Mouse (Mus musculus): ENCODE results near the gene Kcng4. TPM values are rescaled to one million over a fixed set of nuclear protein-coding genes. Genes with fewer than 3 reads are reported as not detected.

The Kcng4 gene
- polyA plus RNA-seq, 1 experiment from 2014 or later, result 0.07 TPM

GRCm38 (mm10) chr8:119590348-119590747 lies 45.1 kb downstream of the Kcng4 start:
- H3K27me3 ChIP-seq (ENCODE audit: control insufficient read depth, insufficient read depth, low read length), result no peaks in the 10 kb centered on the region
- H3K4me1 ChIP-seq (replicated peaks; ENCODE audit: control insufficient read depth, insufficient read depth, low read length), result no peaks in the 10 kb centered on the region
- 86% methylated on average over 14 of the region's 14 CpGs for whole genome bisulfite sequencing
- H3K4me2 ChIP-seq (ENCODE audit: low read depth, low read length, severe bottlenecking), result no peak overlapping the region
- H3K27ac ChIP-seq (ENCODE audit: low read depth, low read length), result no peak overlapping the region
- no peak overlapping the region for H3K9ac ChIP-seq (ENCODE audit: low read length)
- ATAC-seq (replicated peaks; ENCODE audit: low FRiP score), result no peak
- H3K36me3 ChIP-seq (ENCODE audit: control insufficient read depth, insufficient read depth, low read length), result no peaks in the 10 kb centered on the region
- no peak for DNase-seq (ENCODE audit: low spot score)
- H3K9me3 ChIP-seq (ENCODE audit: control insufficient read depth, low read length), result no peaks in the 10 kb centered on the region
- no peak overlapping the region for H3K4me3 ChIP-seq (ENCODE audit: low read depth, low read length)

- Histone ChIP-seq H3K36me3 (ENCODE audit: control insufficient read depth, insufficient read depth, low read length) (no peaks in the 10 kb centered on the region), H3K4me3 (ENCODE audit: low read depth, low read length) (no peak overlapping the region), H3K9ac (ENCODE audit: low read length) (no peak overlapping the region), H3K9me3 (ENCODE audit: control insufficient read depth, low read length) (no peaks in the 10 kb centered on the region), H3K4me1 (replicated peaks; ENCODE audit: control insufficient read depth, insufficient read depth, low read length) (no peaks in the 10 kb centered on the region), H3K27me3 (ENCODE audit: control insufficient read depth, insufficient read depth, low read length) (no peaks in the 10 kb centered on the region), H3K4me2 (ENCODE audit: low read depth, low read length, severe bottlenecking) (no peak overlapping the region), H3K27ac (ENCODE audit: low read depth, low read length) (no peak overlapping the region)
- 36% methylated on average over 10 of the region's 10 CpGs for WGBS
- no peak for DNase-seq (ENCODE audit: low spot score)
- no peak for ATAC-seq (replicated peaks; ENCODE audit: low FRiP score)
Measured at GRCm38 (mm10) chr8:119588844-119589243, 46.6 kb downstream of the Kcng4 start.

- Histone ChIP-seq H3K9me3 (ENCODE audit: control insufficient read depth, low read length) (no peaks in the 10 kb centered on the region), H3K4me1 (replicated peaks; ENCODE audit: control insufficient read depth, insufficient read depth, low read length) (no peaks in the 10 kb centered on the region), H3K4me3 (ENCODE audit: low read depth, low read length) (no peak overlapping the region), H3K27me3 (ENCODE audit: control insufficient read depth, insufficient read depth, low read length) (no peaks in the 10 kb centered on the region), H3K36me3 (ENCODE audit: control insufficient read depth, insufficient read depth, low read length) (no peaks in the 10 kb centered on the region), H3K27ac (ENCODE audit: low read depth, low read length) (no peak overlapping the region), H3K9ac (ENCODE audit: low read length) (no peak overlapping the region), H3K4me2 (ENCODE audit: low read depth, low read length, severe bottlenecking) (no peak overlapping the region)
- no peak for DNase-seq (ENCODE audit: low spot score)
- 76% methylated on average over 4 of the region's 4 CpGs for WGBS
- no peak for ATAC-seq (replicated peaks; ENCODE audit: low FRiP score)
Measured at GRCm38 (mm10) chr8:119588321-119588720, 47.2 kb downstream of the Kcng4 start.

GRCm38 (mm10) chr8:119585901-119586300 lies 49.6 kb downstream of the Kcng4 start:
- Histone ChIP-seq H3K9me3 (ENCODE audit: control insufficient read depth, low read length) (no peaks in the 10 kb centered on the region), H3K4me3 (ENCODE audit: low read depth, low read length) (peak overlapping the region; percentile 22), H3K27ac (ENCODE audit: low read depth, low read length) (no peak overlapping the region), H3K4me2 (ENCODE audit: low read depth, low read length, severe bottlenecking) (peak overlapping the region; percentile 42), H3K36me3 (ENCODE audit: control insufficient read depth, insufficient read depth, low read length) (no peaks in the 10 kb centered on the region), H3K27me3 (ENCODE audit: control insufficient read depth, insufficient read depth, low read length) (no peaks in the 10 kb centered on the region), H3K9ac (ENCODE audit: low read length) (peak overlapping the region; percentile 32; the same call in 1 of the 2 replicates), H3K4me1 (replicated peaks; ENCODE audit: control insufficient read depth, insufficient read depth, low read length) (no peaks in the 10 kb centered on the region)
- DNase-seq (ENCODE audit: low spot score) (no peak), ATAC-seq (replicated peaks; ENCODE audit: low FRiP score) (no peak)
- 28% methylated on average over 24 of the region's 24 CpGs for WGBS

- no peak for ATAC-seq (replicated peaks; ENCODE audit: low FRiP score)
- no peak overlapping the region for H3K4me2 ChIP-seq (ENCODE audit: low read depth, low read length, severe bottlenecking)
- H3K9ac ChIP-seq (ENCODE audit: low read length), result no peak overlapping the region
- WGBS, result 86% methylated on average over 5 of the region's 5 CpGs
- H3K27me3 ChIP-seq (ENCODE audit: control insufficient read depth, insufficient read depth, low read length), result no peaks in the 10 kb centered on the region; the same call in 1 of the 2 replicates
- no peak overlapping the region for H3K27ac ChIP-seq (ENCODE audit: low read depth, low read length)
- H3K4me1 ChIP-seq (replicated peaks; ENCODE audit: control insufficient read depth, insufficient read depth, low read length), result no peaks in the 10 kb centered on the region
- H3K9me3 ChIP-seq (ENCODE audit: control insufficient read depth, low read length), result no peaks in the 10 kb centered on the region
- H3K4me3 ChIP-seq (ENCODE audit: low read depth, low read length), result no peak overlapping the region
- H3K36me3 ChIP-seq (ENCODE audit: control insufficient read depth, insufficient read depth, low read length), result no peaks in the 10 kb centered on the region
- no peak for DNase-seq (ENCODE audit: low spot score)
Measured at GRCm38 (mm10) chr8:119580441-119581161, 54.9 kb downstream of the Kcng4 start.

- 44% methylated on average over 13 of the region's 13 CpGs for WGBS
- Histone ChIP-seq H3K4me1 (replicated peaks; ENCODE audit: control insufficient read depth, insufficient read depth, low read length) (no peaks in the 10 kb centered on the region), H3K9ac (ENCODE audit: low read length) (no peak overlapping the region), H3K36me3 (ENCODE audit: control insufficient read depth, insufficient read depth, low read length) (no peaks in the 10 kb centered on the region), H3K27ac (ENCODE audit: low read depth, low read length) (no peak overlapping the region), H3K4me3 (ENCODE audit: low read depth, low read length) (no peak overlapping the region), H3K4me2 (ENCODE audit: low read depth, low read length, severe bottlenecking) (no peak overlapping the region), H3K9me3 (ENCODE audit: control insufficient read depth, low read length) (no peaks in the 10 kb centered on the region), H3K27me3 (ENCODE audit: control insufficient read depth, insufficient read depth, low read length) (no peaks in the 10 kb centered on the region; the same call in 1 of the 2 replicates)
- no peak for ATAC-seq (replicated peaks; ENCODE audit: low FRiP score)
- no peak for DNase-seq (ENCODE audit: low spot score)
Measured at GRCm38 (mm10) chr8:119579096-119579495, 56.4 kb downstream of the Kcng4 start.

GRCm38 (mm10) chr8:119575366-119575726 lies 60.1 kb downstream of the Kcng4 start:
- WGBS, result 3% methylated on average over 16 of the region's 16 CpGs
- H3K4me2 ChIP-seq (ENCODE audit: low read depth, low read length, severe bottlenecking), result peak overlapping the region; percentile 96
- peaks cover 3% of the 10 kb centered on the region; the same call in 1 of the 2 replicates for H3K4me1 ChIP-seq (replicated peaks; ENCODE audit: control insufficient read depth, insufficient read depth, low read length)
- peak overlapping the region; percentile 79 for H3K9ac ChIP-seq (ENCODE audit: low read length)
- no peak overlapping the region for H3K27ac ChIP-seq (ENCODE audit: low read depth, low read length)
- no peaks in the 10 kb centered on the region for H3K36me3 ChIP-seq (ENCODE audit: control insufficient read depth, insufficient read depth, low read length)
- H3K4me3 ChIP-seq (ENCODE audit: low read depth, low read length), result peak overlapping the region; percentile 84
- no peaks in the 10 kb centered on the region for H3K9me3 ChIP-seq (ENCODE audit: control insufficient read depth, low read length)
- ATAC-seq (replicated peaks; ENCODE audit: low FRiP score), result peak; percentile 53; the same call in 1 of the 2 replicates
- no peaks in the 10 kb centered on the region; the same call in 1 of the 2 replicates for H3K27me3 ChIP-seq (ENCODE audit: control insufficient read depth, insufficient read depth, low read length)
- DNase-seq (ENCODE audit: low spot score), result no peak

GRCm38 (mm10) chr8:119574437-119575365 lies 60.8 kb downstream of the Kcng4 start, which contains the start of the genes Hsdl1 and Dnaaf1:
Hsdl1 (minus strand) TSS chr8:119575183.
Dnaaf1 (plus strand) TSS chr8:119575235.
- WGBS, result under 1% methylated on average over 92 of the region's 97 CpGs
- Histone ChIP-seq H3K4me1 (replicated peaks; ENCODE audit: control insufficient read depth, insufficient read depth, low read length) (peaks cover 3% of the 10 kb centered on the region; the same call in 1 of the 2 replicates), H3K9ac (ENCODE audit: low read length) (peak within 1 kb of the TSS; percentile 79), H3K4me3 (ENCODE audit: low read depth, low read length) (peak within 1 kb of the TSS; percentile 84), H3K27ac (ENCODE audit: low read depth, low read length) (peak within 1 kb of the TSS; percentile 66; the same call in 1 of the 2 replicates), H3K4me2 (ENCODE audit: low read depth, low read length, severe bottlenecking) (peak within 1 kb of the TSS; percentile 96), H3K27me3 (ENCODE audit: control insufficient read depth, insufficient read depth, low read length) (no peaks in the 10 kb centered on the region; the same call in 1 of the 2 replicates), H3K36me3 (ENCODE audit: control insufficient read depth, insufficient read depth, low read length) (no peaks in the 10 kb centered on the region), H3K9me3 (ENCODE audit: control insufficient read depth, low read length) (no peaks in the 10 kb centered on the region)
- DNase-seq (ENCODE audit: low spot score) (peak; percentile 97), ATAC-seq (replicated peaks; ENCODE audit: low FRiP score) (peak; percentile 87)

Data from forebrain, embryonic 11.5 days (tissue).